Mouse (Mus musculus) embryo, embryonic 11 days (tissue): ENCODE measurements at regions not wholly inside any gene's neighbourhood (a gene's known extent, or its start where the extent isn't known, plus 50 kb on each side); places are given as distances from the start of the nearest gene placed in this dataset.

Experiments used
- DNase-seq: peaks from one replicate; pipeline ENCODE4 v3.0.0-alpha.2; 2015

- DNase-seq, result no peak
Measured at GRCm38 (mm10) chr3:144137483-144137882, 67.5 kb downstream of the Lmo4 start.

DNA sequence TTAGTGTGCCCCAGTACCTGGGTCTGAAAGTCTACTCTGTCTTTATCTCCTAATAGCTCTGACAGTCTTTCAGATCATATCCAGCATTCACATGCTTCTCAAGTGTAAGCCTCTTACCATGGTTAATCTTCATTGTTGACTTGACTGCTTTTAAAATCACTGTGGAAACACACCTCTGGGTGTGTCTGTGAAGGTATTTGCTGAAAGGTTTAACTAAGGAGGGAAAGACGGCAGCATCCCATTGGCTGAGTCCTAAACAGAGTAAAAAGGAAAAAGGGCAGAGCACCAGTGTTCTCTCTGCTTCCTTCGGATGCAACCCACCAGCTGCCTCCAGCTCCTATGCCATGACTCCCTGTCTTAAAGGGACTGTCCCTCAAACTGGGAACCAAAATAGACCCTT lies 68.6 kb downstream of the Lmo4 start:
- DNase-seq, result no peak

DNA sequence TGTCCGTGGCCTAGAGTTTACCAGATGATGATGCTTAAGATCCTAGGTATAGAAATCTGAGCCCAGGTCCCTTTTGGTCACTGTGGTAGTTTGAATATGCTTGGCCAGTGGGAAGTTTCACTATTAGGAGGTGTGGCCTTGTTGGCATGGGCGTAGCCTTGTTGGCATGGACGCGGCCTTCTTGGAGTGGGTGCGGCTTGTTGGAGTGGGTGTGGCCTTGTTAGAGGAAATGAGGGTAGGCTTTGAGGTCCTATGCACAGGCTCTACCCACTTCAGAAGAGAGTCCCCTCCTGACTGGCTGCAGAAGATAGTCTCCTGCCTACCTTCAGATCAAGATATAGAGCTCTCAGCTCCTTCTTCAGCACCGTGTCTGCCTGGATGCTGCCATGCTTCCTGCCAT lies 69.4 kb downstream of the Lmo4 start:
- DNase-seq, result no peak

GRCm38 (mm10) chr3:144128042-144128441 lies 77.0 kb downstream of the Lmo4 start:
- DNase-seq, result no peak

- DNase-seq, result no peak
Measured at GRCm38 (mm10) chr3:144124353-144124752, 80.7 kb downstream of the Lmo4 start.

GRCm38 (mm10) chr3:144123361-144124072 lies 81.5 kb downstream of the Lmo4 start:
- DNase-seq, result no peak

DNA sequence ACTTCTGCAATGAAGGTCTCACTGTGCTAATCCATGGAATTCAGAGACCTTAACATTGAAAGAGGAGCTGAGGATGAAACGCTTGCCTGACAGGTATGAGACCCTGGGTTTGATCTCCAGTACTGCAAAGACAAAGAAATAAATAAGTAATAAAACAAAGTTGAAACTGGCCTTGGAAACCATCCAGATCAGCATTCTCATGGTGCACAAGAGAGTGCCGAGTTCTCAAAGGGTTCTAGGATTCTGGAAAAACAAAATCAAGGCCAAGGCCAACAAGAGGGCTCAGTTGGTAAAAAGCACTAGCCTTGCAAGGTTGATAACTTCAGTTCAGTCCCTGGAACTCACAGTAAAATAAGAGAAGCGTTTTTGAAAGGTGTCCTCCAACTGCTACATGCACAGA lies 85.9 kb downstream of the Lmo4 start:
- DNase-seq, result no peak

DNA sequence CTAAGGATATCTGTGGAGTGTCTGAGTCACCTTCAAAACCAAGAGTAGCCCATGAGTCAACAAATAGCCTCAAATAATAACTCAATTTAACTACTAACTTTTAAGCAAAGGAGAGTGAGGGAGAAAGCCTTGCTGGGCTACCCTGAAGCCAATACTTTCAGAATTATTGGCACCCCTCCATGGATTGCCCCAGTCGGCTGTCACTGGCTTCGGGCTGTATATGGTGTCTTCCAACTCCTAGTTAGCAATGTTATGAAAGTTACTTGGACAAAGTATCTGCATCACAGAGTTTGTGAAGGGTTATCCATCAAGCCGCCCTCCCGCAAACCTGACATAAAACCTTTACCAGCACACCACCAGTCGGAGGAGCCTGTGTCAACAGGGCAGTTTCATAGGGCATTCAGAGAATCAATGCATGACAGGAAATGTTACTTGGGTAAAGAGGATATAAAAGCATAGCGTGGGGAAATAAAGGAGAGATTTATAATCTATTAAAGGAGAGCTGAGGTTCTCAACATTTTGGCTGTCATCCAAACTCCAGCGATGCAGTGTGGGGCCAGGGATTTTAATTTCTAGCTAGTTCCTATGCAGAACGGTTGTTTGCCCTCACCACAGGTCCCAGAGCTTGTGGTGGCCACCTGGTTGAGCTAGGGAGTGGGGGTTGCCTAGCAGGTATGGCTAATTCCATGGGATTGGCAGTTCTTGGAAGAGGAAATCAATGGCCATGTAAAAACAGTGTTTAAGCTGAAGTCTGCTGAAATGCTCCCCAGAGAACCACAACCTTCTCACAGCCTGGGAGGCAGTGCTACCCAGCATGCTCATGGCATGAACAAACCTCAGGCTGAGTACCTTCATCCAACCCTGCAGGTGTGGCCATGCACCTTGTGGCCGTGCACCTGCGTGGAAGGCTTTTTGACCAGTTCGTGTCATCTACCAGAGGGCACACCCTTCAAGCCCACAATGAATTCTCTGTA lies 91.1 kb downstream of the Lmo4 start:
- no peak for DNase-seq

DNA sequence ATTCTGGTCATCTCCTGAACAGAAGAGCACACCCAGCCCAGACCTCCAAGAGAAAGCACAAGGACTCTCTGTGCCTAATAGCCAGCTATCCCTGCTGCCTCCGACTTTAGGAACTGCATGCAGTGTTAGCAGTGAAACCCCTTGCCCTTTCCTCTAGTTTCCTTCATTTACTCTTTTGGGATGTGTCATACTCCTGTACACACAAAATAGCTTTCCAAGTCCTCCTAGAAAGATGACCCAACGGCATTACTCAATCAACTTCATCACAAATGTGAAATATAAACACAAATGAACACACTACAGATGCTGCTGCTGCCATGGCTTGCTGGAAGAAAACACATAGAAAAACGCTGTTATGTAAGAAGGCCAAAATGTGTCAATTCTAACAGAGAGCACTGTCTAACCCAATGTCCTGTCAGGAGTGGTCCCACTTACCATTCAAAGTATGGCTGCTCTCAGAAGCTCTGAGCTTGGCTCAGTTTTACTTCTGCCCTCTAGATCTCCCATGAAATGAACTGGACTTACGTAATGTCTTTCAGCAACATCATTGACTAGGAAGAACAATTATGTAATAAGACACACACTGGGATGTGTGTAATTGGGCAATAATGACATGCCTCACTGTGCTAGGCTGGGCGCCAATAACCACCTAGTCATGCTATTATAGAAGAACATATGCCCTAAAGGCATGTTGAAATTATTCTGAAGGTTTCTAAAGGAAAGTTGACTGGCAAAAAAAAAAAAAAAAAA lies 94.5 kb downstream of the Lmo4 start:
- no peak for DNase-seq

DNA sequence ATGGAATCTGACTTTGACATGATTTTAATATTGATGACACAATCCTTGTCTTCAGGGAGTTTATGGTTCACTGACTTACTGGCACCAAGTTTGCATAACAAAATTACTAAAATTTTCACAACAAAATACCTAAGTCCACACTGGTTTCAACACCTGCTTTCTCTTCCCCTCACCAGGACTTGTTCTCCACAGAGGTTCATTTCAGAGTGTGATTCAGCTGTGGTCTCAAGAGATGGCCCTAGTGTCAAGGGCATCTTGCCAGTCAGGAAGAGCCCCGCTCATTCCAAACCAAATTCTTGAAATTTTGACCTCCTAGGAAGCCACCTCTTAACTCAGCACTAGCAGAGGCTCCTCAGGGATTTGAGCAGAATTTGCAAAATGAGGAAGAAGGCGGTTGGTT lies 95.3 kb downstream of the Lmo4 start:
- DNase-seq, result no peak

DNA sequence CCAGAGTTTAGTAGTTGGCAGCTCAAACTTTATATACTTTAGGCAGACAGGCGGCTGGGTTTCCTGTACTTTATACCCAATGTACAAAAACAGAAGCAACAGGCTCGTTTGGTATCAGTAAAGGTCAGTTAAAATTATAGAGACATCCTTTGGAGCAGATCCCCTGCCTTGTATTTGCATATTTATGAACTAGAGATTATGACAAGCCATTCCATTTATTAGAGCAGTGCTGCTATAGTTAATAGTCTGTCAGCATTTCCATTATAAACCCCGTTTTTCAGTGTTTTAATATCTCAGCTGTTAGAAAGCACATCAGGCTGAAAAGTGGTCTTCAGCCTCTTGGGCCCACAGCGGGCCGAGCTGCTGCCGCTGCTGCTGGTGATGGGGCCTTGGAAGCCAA lies 96.7 kb downstream of the Lmo4 start:
- DNase-seq, result no peak

- no peak for DNase-seq
Measured at GRCm38 (mm10) chr3:144107664-144108063, 97.4 kb downstream of the Lmo4 start.

GRCm38 (mm10) chr3:144104366-144104765 lies 100.7 kb downstream of the Lmo4 start:
- DNase-seq, result no peak

- DNase-seq, result no peak
Measured at GRCm38 (mm10) chr3:144099444-144099843, 105.6 kb downstream of the Lmo4 start.

GRCm38 (mm10) chr3:144098762-144099161 lies 106.3 kb downstream of the Lmo4 start:
- no peak for DNase-seq

DNA sequence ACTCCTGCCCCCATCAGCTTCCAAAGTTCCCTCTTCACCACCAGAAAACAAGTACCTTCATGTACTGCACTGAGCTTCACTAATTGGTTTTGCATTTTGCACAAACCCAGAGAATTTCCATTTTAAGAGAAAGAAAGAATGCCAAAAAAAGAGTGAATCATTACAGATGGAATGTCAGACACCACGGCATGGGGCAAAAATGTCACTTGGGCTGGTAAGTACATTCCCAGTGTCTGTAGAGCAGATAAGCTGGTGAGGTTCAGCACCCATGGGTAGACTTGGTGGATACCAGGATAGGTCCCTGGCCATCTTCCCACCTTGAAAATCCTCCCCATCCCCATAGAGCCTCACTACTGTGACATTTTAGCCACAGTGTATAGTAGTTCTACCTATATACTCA lies 113.8 kb downstream of the Lmo4 start:
- no peak for DNase-seq

GRCm38 (mm10) chr3:144089790-144090256 lies 115.2 kb downstream of the Lmo4 start:
- DNase-seq, result no peak

DNA sequence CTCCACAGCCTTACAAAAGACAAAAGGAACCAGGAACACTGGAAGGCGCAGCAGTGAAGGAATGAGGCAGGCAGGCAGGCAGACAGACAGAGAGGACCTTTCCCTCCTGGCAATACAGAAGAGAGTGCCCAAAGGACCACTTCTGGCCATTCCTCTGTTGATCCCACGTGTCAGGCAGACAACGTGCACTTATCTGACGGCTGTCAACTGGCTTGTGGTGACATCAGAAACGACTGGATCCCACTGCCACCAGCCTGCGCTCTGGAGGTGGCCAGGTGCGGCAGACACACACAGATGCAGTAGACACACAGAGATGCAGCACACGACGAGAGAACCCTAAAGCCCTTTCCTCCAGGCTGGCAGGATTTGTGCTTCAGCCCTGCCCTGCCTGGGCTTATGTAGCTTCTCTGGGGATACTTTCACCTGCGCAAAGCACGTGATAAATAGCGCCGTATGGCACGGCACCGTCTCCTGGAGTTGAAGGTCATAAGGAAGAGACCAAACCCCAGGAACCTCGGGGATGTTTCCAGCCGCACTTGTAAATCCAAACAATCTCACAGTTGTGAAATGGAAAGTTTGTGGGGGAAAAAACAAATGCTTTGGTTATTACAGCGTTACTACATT lies 116.6 kb downstream of the Lmo4 start:
- no peak for DNase-seq

DNA sequence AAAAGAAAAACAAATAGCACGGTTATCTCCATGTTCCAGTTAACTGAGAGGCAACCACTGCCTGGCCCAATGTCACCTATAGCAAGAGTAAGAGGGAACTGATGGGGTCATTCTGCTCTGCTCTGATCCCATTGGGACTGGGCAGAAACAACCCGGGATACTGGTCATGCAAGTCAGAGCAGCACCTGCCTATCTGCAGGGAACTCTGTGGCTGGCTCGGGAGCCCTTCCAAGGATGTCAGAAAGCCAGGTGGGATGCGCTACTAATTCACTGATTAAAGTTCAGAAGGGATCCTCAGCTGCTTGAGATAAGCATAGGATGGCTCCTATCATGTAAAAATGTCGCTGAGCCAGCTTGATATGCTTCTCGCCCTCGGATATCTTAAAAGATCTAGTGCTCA lies 117.2 kb downstream of the Lmo4 start:
- no peak for DNase-seq

GRCm38 (mm10) chr3:144086176-144086575 lies 118.8 kb downstream of the Lmo4 start:
- no peak for DNase-seq

- no peak for DNase-seq
Measured at GRCm38 (mm10) chr3:144079960-144080359, 125.1 kb downstream of the Lmo4 start.

DNA sequence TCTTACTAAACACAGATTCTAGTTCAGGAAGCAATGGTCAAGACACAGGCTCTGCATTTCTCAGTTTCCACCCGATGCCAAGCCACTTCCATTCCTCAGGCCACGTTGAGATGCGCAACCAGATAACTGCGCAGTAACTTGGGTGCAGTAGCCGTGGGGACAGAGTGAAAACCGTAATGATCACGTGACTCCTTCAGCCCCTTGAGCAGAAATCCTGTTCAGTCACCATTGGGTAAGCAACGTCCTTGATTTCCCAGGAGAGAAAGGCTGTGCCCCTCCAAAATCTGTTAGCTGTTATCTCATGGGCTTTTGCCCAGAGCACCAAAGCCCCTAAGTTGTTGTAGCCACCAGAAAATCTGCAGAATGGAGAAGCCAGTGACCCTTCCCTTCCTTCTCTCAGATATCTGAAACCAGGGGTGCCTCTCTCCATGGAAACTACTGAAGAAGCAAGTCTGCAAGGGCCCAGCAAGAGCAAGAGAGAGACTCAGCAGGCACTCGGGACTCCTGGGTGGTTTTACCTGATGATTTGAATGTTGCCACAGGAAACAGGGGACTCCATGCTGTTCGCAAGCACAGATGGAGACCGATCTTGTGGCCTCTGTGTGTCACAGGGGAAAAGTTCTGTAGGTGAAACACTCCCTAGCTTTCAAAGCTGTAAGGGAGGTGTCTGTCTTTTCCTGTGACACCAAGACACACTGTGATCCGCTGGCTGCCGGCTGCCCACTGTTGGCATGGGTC lies 126.7 kb downstream of the Lmo4 start:
- no peak for DNase-seq
